Mouse (Mus musculus): ENCODE measurements around the gene Cntnap2. TPM values are rescaled to one million over a fixed set of nuclear protein-coding genes. Genes with fewer than 3 reads are reported as not detected.

Gene Cntnap2
- polyA plus RNA-seq, 1 experiment from 2014 or later, result 0.75 TPM

DNA sequence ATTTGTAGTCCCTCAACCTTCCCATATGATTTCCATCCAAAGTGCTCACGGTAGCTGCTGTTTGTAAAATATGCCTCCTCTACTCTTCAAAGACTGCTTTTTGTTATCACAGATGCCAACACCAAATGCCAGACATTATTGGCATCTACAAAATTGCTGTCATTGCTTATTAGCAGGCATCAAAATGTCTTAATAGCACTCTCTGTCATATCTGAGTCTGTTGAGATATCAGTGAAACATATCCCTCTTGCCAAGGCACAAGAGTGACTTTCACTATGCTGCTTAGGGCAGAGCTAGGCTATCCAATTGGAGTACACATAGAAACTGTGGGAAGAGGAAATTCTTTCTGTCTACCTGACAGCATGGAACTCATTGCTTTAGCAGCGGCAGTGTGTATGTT is 1301.9 kb downstream of the Cntnap2 start:
- no peak overlapping the region for H3K27ac ChIP-seq (replicated peaks; ENCODE audit: low read depth, low read length)
- ATAC-seq (ENCODE audit: insufficient number of reproducible peaks, low FRiP score, low TSS enrichment, low read depth), result no peak
- 86% methylated on average over 2 of the region's 2 CpGs for WGBS

DNA sequence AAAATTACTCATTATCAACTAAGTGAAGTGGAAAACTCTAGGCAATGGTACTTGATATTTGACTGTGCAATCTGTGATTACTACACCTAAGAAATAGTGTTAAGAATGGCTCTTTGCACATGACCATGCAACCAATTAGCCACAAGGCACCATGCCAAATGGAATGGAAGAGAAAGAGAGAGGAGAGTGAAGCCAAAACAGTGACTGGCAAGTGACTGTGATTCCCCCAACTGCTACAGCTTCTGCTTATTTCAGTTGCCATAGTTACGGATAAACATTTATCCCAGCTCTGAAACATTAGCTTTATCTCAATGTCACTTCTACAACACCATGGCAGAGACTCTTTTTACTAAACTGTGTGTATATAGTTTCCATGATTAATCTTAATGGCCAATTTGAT is 1303.0 kb downstream of the Cntnap2 start:
- no peak overlapping the region for H3K4me2 ChIP-seq (ENCODE audit: low read depth, severe bottlenecking)
- 100% methylated on average over 1 of the region's 1 CpGs for WGBS
- H3K4me1 ChIP-seq (ENCODE audit: control insufficient read depth, insufficient read depth, low read length), result no peaks in the 10 kb centered on the region
- no peaks in the 10 kb centered on the region for H3K36me3 ChIP-seq (ENCODE audit: control insufficient read depth, insufficient read depth, low read length)
- no peak overlapping the region for H3K27ac ChIP-seq (replicated peaks; ENCODE audit: low read depth, low read length)
- no peak overlapping the region for H3K9ac ChIP-seq (ENCODE audit: low read length)
- H3K27me3 ChIP-seq (ENCODE audit: control insufficient read depth, insufficient read depth, low read length), result no peaks in the 10 kb centered on the region
- DNase-seq (ENCODE audit: low spot score), result no peak
- ATAC-seq (ENCODE audit: insufficient number of reproducible peaks, low FRiP score, low TSS enrichment, low read depth), result no peak
- H3K4me3 ChIP-seq (ENCODE audit: low read depth, low read length), result no peak overlapping the region
- H3K9me3 ChIP-seq (ENCODE audit: control insufficient read depth, low read length), result no peaks in the 10 kb centered on the region

More for the DNA sequence above, 1301.9 kb downstream of the Cntnap2 start:
- no peaks in the 10 kb centered on the region for H3K4me1 ChIP-seq (ENCODE audit: control insufficient read depth, insufficient read depth, low read length)
- H3K36me3 ChIP-seq (ENCODE audit: control insufficient read depth, insufficient read depth, low read length), result no peaks in the 10 kb centered on the region
- H3K27me3 ChIP-seq (ENCODE audit: control insufficient read depth, insufficient read depth, low read length), result no peaks in the 10 kb centered on the region
- no peak overlapping the region for H3K4me2 ChIP-seq (ENCODE audit: low read depth, severe bottlenecking)
- H3K9ac ChIP-seq (ENCODE audit: low read length), result no peak overlapping the region
- DNase-seq (ENCODE audit: low spot score), result no peak
- no peaks in the 10 kb centered on the region for H3K9me3 ChIP-seq (ENCODE audit: control insufficient read depth, low read length)
- H3K4me3 ChIP-seq (ENCODE audit: low read depth, low read length), result no peak overlapping the region

DNA sequence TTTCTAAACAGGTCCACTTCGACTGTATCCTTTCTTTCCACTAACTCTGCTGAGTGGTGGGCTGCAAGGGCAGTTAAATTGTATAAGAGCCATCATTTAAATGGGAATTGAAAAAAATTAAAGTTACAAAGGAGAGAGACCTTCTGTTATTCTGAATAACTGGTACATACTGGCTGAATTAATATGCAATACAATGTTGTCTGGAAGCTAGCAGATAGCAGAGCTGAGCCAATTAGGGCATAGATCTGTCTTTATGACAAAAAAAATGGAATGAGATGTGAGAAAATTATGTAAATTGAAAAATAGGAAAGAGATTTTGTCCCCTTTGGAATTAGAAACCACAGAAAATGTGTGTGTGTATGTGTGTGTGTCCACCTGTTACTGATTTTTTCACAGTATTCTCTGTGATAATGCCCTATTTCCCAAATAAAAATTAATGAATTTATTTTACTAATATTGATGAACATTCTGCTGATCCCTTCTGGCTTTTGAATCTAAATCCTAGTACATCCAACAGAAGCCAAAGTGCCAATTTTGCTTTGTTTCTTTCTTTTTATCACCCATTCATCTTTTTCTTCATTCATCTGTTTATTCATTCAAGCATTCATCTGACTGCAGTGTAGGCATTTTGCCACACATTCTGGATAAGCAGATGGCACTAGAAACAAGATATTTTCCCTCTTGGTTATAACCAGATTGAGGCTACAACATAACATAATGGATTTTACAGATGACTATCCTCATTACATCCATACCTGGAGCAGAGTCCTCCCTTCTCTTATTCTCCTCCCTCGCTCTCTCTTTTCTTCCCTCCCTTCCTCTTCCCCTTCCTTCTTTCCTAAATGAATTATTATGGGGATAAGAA is 1339.8 kb downstream of the Cntnap2 start:
- ATAC-seq (ENCODE audit: insufficient number of reproducible peaks, low FRiP score, low TSS enrichment, low read depth), result no peak
- no peak overlapping the region for H3K27ac ChIP-seq (replicated peaks; ENCODE audit: low read depth, low read length)
- no peak overlapping the region for H3K9ac ChIP-seq (ENCODE audit: low read length)
- H3K4me3 ChIP-seq (ENCODE audit: low read depth, low read length), result no peak overlapping the region
- H3K4me1 ChIP-seq (ENCODE audit: control insufficient read depth, insufficient read depth, low read length), result no peaks in the 10 kb centered on the region
- no peaks in the 10 kb centered on the region for H3K27me3 ChIP-seq (ENCODE audit: control insufficient read depth, insufficient read depth, low read length)
- WGBS, result 88% methylated on average over 2 of the region's 2 CpGs
- no peak for DNase-seq (ENCODE audit: low spot score)
- no peak overlapping the region for H3K4me2 ChIP-seq (ENCODE audit: low read depth, severe bottlenecking)
- no peaks in the 10 kb centered on the region for H3K36me3 ChIP-seq (ENCODE audit: control insufficient read depth, insufficient read depth, low read length)
- no peaks in the 10 kb centered on the region for H3K9me3 ChIP-seq (ENCODE audit: control insufficient read depth, low read length)

DNA sequence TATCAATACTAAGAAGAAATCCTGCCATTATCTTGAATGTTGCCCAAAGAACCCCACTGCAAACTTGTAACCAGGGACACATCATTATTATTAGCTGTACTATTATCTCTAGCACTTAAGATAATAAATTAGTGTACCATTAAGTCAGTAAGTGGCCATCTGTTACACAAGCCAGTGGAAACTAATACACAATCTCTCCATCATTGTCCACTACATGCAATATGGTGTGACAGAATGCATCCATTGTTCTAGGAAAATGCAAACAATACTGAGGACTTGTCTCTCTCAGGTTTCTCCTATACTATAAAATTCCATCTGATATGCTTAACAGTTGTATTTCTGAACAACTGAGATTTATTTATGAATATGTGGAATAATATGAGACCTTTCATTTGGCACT is 1355.0 kb downstream of the Cntnap2 start:
- ATAC-seq (ENCODE audit: insufficient number of reproducible peaks, low FRiP score, low TSS enrichment, low read depth) (no peak), DNase-seq (ENCODE audit: low spot score) (no peak)
- Histone ChIP-seq H3K4me3 (ENCODE audit: low read depth, low read length) (no peak overlapping the region), H3K4me1 (ENCODE audit: control insufficient read depth, insufficient read depth, low read length) (no peaks in the 10 kb centered on the region), H3K36me3 (ENCODE audit: control insufficient read depth, insufficient read depth, low read length) (no peaks in the 10 kb centered on the region), H3K9me3 (ENCODE audit: control insufficient read depth, low read length) (no peaks in the 10 kb centered on the region), H3K9ac (ENCODE audit: low read length) (no peak overlapping the region), H3K27me3 (ENCODE audit: control insufficient read depth, insufficient read depth, low read length) (no peaks in the 10 kb centered on the region), H3K27ac (replicated peaks; ENCODE audit: low read depth, low read length) (no peak overlapping the region), H3K4me2 (ENCODE audit: low read depth, severe bottlenecking) (no peak overlapping the region)

DNA sequence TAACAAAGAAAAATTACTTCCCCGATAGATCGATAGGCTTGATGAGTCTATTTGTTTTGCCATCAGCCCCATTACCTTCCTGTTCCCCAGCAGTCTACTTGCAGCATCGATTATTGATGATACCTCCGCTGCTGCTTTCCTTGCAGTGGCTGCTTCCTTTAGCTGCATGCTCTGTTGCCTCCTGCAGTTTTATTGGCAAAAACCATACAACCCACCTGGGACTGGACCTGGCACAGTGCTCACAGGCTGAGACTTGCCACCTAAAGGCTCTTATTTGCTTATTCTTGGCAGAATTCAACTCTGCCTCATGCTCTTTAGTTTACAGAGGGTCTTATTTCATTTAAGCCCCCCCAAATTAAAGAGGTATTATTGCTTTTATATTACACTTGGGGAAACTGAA is 1355.4 kb downstream of the Cntnap2 start:
- ATAC-seq (ENCODE audit: insufficient number of reproducible peaks, low FRiP score, low TSS enrichment, low read depth), result no peak

DNA sequence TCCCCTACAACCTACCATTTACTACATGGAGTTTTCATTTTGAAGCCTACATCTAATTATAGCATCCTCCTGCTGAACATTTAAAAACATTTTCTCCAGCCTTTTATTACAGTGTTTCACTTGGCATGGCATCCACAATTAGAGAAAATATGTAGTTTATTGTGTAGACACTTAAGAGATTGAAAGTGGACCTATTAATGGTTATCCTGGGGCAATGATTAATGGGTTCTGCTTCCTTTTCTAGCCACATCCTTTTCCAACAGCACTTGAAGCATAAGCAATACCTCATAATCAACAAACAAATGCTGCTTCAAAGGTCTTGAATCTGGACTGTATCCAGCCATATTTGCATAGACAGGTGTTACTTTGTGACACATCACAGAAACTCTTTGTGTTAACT is 1360.7 kb downstream of the Cntnap2 start:
- DNase-seq (ENCODE audit: low spot score) (no peak), ATAC-seq (ENCODE audit: insufficient number of reproducible peaks, low FRiP score, low TSS enrichment, low read depth) (no peak)
- no peak overlapping the region for H3K27ac ChIP-seq (replicated peaks; ENCODE audit: low read depth, low read length)
- H3K4me3 ChIP-seq (ENCODE audit: low read depth, low read length), result no peak overlapping the region
- no peak overlapping the region for H3K9ac ChIP-seq (ENCODE audit: low read length)
- H3K9me3 ChIP-seq (ENCODE audit: control insufficient read depth, low read length), result no peaks in the 10 kb centered on the region
- no peaks in the 10 kb centered on the region for H3K27me3 ChIP-seq (ENCODE audit: control insufficient read depth, insufficient read depth, low read length)
- H3K4me2 ChIP-seq (ENCODE audit: low read depth, severe bottlenecking), result no peak overlapping the region
- H3K4me1 ChIP-seq (ENCODE audit: control insufficient read depth, insufficient read depth, low read length), result no peaks in the 10 kb centered on the region
- no peaks in the 10 kb centered on the region for H3K36me3 ChIP-seq (ENCODE audit: control insufficient read depth, insufficient read depth, low read length)

More for the DNA sequence above, 1355.4 kb downstream of the Cntnap2 start:
- Histone ChIP-seq H3K27me3 (ENCODE audit: control insufficient read depth, insufficient read depth, low read length) (no peaks in the 10 kb centered on the region), H3K4me1 (ENCODE audit: control insufficient read depth, insufficient read depth, low read length) (no peaks in the 10 kb centered on the region), H3K4me2 (ENCODE audit: low read depth, severe bottlenecking) (no peak overlapping the region), H3K9me3 (ENCODE audit: control insufficient read depth, low read length) (no peaks in the 10 kb centered on the region), H3K27ac (replicated peaks; ENCODE audit: low read depth, low read length) (no peak overlapping the region), H3K4me3 (ENCODE audit: low read depth, low read length) (no peak overlapping the region), H3K36me3 (ENCODE audit: control insufficient read depth, insufficient read depth, low read length) (no peaks in the 10 kb centered on the region), H3K9ac (ENCODE audit: low read length) (no peak overlapping the region)
- no peak for DNase-seq (ENCODE audit: low spot score)
- WGBS, result 89% methylated on average over 4 of the region's 4 CpGs

DNA sequence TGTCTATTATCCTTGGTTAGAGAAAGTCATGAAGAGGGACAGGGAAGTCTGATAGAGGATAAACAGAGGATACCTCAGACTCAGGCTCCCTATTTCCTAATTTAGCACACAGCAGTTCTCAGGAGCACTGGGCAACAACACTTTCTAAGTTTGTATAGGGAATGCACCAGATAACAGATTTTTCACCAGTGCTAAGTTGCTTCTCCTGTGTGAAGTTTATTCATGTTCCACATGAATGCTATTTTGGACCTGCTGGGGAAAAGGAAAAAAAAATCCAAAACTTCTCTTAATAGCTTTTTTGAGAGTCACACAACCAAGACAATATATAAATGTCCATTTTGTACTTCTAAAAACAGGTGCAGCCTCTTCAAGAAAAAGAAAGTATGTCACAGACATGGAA is 1361.2 kb downstream of the Cntnap2 start:
- DNase-seq (ENCODE audit: low spot score) (no peak), ATAC-seq (ENCODE audit: insufficient number of reproducible peaks, low FRiP score, low TSS enrichment, low read depth) (no peak)
- no peak overlapping the region for H3K4me2 ChIP-seq (ENCODE audit: low read depth, severe bottlenecking)
- no peak overlapping the region for H3K9ac ChIP-seq (ENCODE audit: low read length)
- H3K36me3 ChIP-seq (ENCODE audit: control insufficient read depth, insufficient read depth, low read length), result no peaks in the 10 kb centered on the region
- H3K4me1 ChIP-seq (ENCODE audit: control insufficient read depth, insufficient read depth, low read length), result no peaks in the 10 kb centered on the region
- no peak overlapping the region for H3K4me3 ChIP-seq (ENCODE audit: low read depth, low read length)
- H3K27ac ChIP-seq (replicated peaks; ENCODE audit: low read depth, low read length), result no peak overlapping the region
- no peaks in the 10 kb centered on the region for H3K9me3 ChIP-seq (ENCODE audit: control insufficient read depth, low read length)
- H3K27me3 ChIP-seq (ENCODE audit: control insufficient read depth, insufficient read depth, low read length), result no peaks in the 10 kb centered on the region

DNA sequence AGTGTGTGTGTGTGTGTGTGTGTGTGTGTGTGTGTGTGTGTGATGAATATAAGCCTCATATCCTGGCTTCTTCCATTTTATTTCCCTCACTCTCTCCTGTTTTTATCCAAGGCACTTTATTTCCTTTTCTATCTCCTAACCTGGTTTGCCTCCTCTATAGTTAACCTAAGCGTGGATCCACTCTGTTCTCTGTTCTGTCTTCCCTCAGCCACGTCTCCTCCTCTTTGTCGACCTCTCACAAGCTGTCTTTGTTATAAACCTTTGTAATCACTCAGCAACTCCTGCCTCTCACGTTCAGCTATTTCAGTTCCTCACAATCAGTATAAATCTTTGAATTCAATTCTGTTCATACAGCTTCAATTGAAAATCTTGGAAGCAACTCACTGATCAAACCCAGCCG is 1369.1 kb downstream of the Cntnap2 start:
- WGBS, result 78% methylated on average over 5 of the region's 5 CpGs
- H3K4me1 ChIP-seq (ENCODE audit: control insufficient read depth, insufficient read depth, low read length), result no peaks in the 10 kb centered on the region
- no peak overlapping the region for H3K27ac ChIP-seq (replicated peaks; ENCODE audit: low read depth, low read length)
- no peaks in the 10 kb centered on the region for H3K36me3 ChIP-seq (ENCODE audit: control insufficient read depth, insufficient read depth, low read length)
- H3K9me3 ChIP-seq (ENCODE audit: control insufficient read depth, low read length), result no peaks in the 10 kb centered on the region
- H3K27me3 ChIP-seq (ENCODE audit: control insufficient read depth, insufficient read depth, low read length), result no peaks in the 10 kb centered on the region
- H3K4me3 ChIP-seq (ENCODE audit: low read depth, low read length), result no peak overlapping the region
- H3K9ac ChIP-seq (ENCODE audit: low read length), result no peak overlapping the region
- ATAC-seq (ENCODE audit: insufficient number of reproducible peaks, low FRiP score, low TSS enrichment, low read depth) (no peak), DNase-seq (ENCODE audit: low spot score) (no peak)
- H3K4me2 ChIP-seq (ENCODE audit: low read depth, severe bottlenecking), result no peak overlapping the region
